Mouse (Mus musculus) bone marrow, adult 2 months (tissue): ENCODE data around the gene B9d1.

ENCODE experiments used
- CTCF ChIP-seq: fragments of 200-500 bp; IDR thresholded peaks from 2 replicates; pipeline ENCODE4 v1.5.1; 2011; ENCODE audit warnings: low read length, control low read depth; ENCODE audit not compliant: control insufficient read depth, insufficient read depth
- POLR2A ChIP-seq: fragments of 200-500 bp; IDR thresholded peaks from 2 replicates; pipeline ENCODE4 v1.6.1; 2011; ENCODE audit warnings: low read depth, mild to moderate bottlenecking, control low read depth, low read length, borderline replicate concordance; ENCODE audit not compliant: control insufficient read depth

GRCm38 (mm10) chr11:61519484-61520107, 14.7 kb downstream of the B9d1 start:
- TF ChIP-seq CTCF (no peak), POLR2A (no peak)
